Mouse (Mus musculus) skeletal muscle tissue, postnatal 0 days (tissue): ENCODE results near the gene Fhad1. TPM values are rescaled to one million over a fixed set of nuclear protein-coding genes. Genes with fewer than 3 reads are reported as not detected.

Experiments used
- polyA plus RNA-seq: library from polyadenylated mRNA; unstranded; fragments of >200 nt; fragmentation: Nextera tagmentation; extraction: Ambion mirVana; gene quantifications from 2 replicates; pipeline ENCODE4 v1.2.1, GENCODE M21; 2015

Gene Fhad1
- 7.6 and 7.7 TPM in 2 replicates for polyA plus RNA-seq

GRCm38 (mm10) chr4:142014659-142015608 lies at the start of gene Fhad1:
Gene Fhad1, minus strand, starts transcription at chr4:142015082.

GRCm38 (mm10) chr4:141874601-141875460 lies 140.1 kb downstream of the Fhad1 start, which contains the start of gene Efhd2:
Gene Efhd2, minus strand, starts transcription at chr4:141874920.

GRCm38 (mm10) chr4:141845999-141846398 lies 168.9 kb downstream of the Fhad1 start, which contains the start of gene Ctrc:
Gene Ctrc, minus strand, starts transcription at chr4:141846359.

Other genes with a start within 250 kb of the Fhad1 start
- 2.2 and 2.5 TPM in 2 replicates for gene Dnajc16, start 224.2 kb downstream of the Fhad1 start, polyA plus RNA-seq
- gene Casp9, start 221.5 kb downstream of the Fhad1 start, polyA plus RNA-seq = 6.4 and 6.7 TPM in 2 replicates
- gene Cela2a, start 188.9 kb downstream of the Fhad1 start, polyA plus RNA-seq = not detected in 2 replicates
- gene Ctrc, start 168.7 kb downstream of the Fhad1 start, polyA plus RNA-seq = not detected in 2 replicates
- gene Efhd2, start 140.2 kb downstream of the Fhad1 start, polyA plus RNA-seq = 76.6 and 80.5 TPM in 2 replicates
- 4.9 and 6.4 TPM in 2 replicates for gene Tmem51, start 69.2 kb upstream of the Fhad1 start, polyA plus RNA-seq
- gene Kazn, start 224.3 kb upstream of the Fhad1 start, polyA plus RNA-seq = 1.7 and 2.1 TPM in 2 replicates